Mouse (Mus musculus): ENCODE measurements around the gene Hist2h2aa2.
"Not testable (repeated sequence)": the region's sequence is repeated elsewhere in the genome, so short reads cannot be mapped to it uniquely, and the experiment has no call there.

Hist2h2aa2 gene

GRCm38 (mm10) chr3:96235836-96236235, 4.2 kb downstream of the Hist2h2aa2 start:
- DNase-seq: no peak

DNA sequence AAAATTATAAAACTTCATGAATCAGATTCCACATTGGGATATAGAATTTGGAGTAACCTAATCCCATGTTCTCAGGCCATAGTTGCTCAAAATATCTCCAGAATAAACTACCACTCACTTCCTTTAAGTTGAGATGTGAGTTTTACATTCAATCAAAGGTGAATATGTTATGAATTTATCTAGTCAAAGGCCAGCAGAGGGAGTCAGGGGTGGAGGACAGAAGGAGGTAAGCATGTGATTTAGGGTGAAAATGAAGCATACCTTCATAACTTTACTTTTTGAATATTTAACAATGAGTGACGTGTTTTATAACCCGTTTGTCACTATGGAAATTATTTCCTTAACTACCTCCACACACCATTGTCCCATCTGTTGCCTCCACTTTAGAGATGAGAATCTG, 5.2 kb downstream of the Hist2h2aa2 start:
- no peak for DNase-seq

DNA sequence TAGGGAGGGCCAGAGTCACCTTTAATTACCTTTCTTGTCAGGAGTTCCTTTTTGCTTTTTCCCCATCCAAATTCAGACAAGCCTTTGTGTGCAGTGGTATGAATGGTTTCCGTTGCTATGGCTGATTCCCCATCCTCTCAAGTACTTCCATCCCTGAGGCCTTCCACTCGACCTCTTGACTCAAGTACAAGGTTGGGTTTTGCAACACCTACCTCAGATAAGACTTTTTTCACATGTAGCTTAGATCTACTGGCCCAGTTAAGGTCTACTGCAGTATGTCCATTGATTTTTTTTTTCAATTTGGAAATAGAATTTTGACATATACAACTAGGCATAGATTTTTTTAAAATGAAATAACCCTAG, 8.3 kb downstream of the Hist2h2aa2 start:
- DNase-seq: no peak

GRCm38 (mm10) chr3:96230910-96231757, 8.9 kb downstream of the Hist2h2aa2 start:
- DNase-seq: no peak

DNA sequence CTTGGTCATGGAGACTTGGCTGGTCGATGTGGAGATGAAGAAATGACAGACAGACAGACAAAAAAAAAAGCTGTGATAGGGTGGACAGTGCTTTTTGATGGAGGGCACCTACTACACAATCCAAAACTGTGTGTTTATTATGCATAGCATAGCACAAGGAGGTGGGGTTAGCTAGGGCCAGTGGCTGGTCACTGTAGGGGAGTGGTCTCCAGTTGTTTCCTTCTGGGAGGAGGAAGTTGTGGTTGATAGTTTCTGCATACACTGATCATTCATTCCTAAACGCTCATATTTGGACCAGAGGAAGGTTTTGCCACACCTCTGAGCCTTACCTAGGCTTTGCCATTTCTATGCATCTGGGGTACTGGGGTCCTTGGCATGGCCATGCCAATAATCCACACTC, 9.7 kb downstream of the Hist2h2aa2 start:
- no peak for DNase-seq

DNA sequence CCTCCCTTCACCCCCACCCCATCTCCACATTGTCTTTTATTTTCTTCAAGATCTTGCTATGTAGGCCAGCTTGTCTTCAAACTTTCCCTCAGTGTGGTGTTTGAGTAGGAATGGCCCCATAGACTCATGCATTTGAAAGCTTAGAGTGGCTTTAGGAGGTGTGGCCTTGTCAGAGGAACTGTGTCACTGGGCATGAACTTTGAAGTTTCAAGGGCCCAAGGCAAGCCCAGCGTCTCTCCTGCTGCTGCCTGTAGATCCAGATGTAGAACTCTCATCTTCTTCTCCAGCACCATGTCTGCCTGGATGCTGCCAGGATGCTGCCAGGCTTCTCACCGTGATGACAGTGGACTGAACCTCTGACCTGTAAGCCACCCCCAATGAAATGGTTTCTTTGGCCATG, 11.2 kb downstream of the Hist2h2aa2 start:
- no peak for DNase-seq

GRCm38 (mm10) chr3:96226695-96227648, 13.1 kb downstream of the Hist2h2aa2 start:
- DNase-seq: peak; percentile 57

DNA sequence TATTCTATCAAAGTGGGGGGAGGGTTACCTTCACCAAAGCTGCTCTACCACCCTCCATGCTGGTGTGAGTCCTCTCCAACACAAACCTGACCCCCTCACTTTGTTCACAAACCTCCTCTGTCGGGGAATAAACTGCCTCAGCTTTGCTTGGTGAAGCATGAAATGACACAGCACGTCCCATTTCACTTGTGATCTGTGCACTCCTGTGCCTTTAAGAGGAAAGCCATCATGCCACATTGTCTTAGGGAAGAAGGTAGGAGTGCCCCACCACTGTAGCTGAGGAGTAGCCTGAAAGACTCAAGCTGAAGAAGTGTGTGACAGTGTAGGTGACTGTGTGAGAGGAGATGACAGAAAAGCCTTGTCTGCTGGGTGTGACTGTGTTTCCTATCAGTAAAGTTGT, 14.7 kb downstream of the Hist2h2aa2 start:
- no peak for DNase-seq

GRCm38 (mm10) chr3:96222774-96223173, 17.3 kb downstream of the Hist2h2aa2 start:
- no peak for DNase-seq

GRCm38 (mm10) chr3:96221640-96222038, 18.4 kb downstream of the Hist2h2aa2 start:
- DNase-seq: no peak

DNA sequence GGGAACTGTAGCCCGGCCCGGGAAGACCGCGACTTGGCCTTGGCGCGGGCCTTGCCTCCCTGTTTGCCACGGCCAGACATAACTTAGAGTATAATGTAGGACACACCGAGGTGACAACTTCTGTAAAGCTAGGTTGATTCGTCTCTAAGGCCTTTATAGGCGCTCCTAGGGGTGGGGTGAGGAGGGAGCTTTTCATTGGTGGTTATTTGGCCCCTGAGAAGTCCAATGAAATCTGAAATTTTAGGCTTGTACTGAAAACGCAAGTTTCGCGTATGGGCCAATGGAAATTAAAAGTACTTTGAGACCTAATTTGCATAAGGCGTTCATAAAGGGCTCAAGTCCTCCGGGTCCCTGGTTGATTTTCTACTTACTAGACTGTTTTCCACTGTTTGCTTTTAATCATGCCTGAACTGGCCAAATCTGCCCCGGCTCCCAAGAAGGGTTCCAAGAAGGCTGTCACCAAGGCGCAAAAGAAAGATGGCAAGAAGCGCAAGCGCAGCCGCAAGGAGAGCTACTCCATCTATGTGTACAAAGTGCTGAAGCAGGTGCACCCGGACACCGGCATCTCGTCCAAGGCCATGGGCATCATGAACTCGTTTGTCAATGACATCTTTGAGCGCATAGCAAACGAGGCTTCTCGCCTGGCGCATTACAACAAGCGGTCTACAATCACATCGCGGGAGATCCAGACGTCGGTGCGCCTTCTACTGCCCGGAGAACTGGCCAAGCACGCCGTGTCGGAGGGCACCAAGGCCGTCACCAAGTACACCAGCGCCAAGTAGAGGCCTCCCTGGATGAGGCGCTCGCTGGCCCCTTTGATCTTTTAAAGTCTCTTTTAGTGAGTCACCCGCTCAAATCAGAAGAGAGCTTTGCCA, 19.1 kb downstream of the Hist2h2aa2 start, which contains the start of the genes Hist2h2ac and Hist2h2be:
TSS of gene Hist2h2ac (minus strand) at position 116 of the 875 bp plus-strand sequence.
TSS of gene Hist2h2be (plus strand) at position 355 of the 875 bp plus-strand sequence.
- peak; percentile 93 for DNase-seq

GRCm38 (mm10) chr3:96220131-96220764, 19.8 kb downstream of the Hist2h2aa2 start:
- DNase-seq: not testable (repeated sequence)

DNA sequence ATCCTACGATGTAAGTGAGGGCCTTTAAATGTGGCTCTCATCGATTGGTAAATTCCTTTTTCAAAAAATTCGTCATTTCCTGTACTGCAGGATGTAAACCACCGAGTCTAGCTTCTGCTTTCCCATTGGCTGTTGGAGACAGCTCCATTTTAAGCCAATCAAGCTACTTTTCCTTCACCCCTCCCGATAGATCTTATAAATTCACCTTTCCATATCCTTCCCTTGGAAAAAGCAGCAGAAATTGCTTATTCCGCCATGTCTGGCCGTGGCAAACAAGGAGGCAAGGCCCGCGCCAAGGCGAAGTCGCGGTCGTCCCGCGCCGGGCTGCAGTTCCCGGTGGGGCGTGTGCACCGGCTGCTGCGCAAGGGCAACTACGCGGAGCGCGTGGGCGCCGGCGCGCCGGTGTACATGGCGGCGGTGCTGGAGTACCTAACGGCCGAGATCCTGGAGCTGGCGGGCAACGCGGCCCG, 20.4 kb downstream of the Hist2h2aa2 start, which contains the start of the genes Bola1 and Hist2h2ab:
TSS of gene Bola1 (minus strand) at position 49 of the 470 bp plus-strand sequence.
TSS of gene Hist2h2ab (plus strand) at position 205 of the 470 bp plus-strand sequence.
- peak; percentile 88 for DNase-seq

- no peak for DNase-seq
These were observed 20.9 kb downstream of the Hist2h2aa2 start for GRCm38 (mm10) chr3:96219191-96219641.

DNA sequence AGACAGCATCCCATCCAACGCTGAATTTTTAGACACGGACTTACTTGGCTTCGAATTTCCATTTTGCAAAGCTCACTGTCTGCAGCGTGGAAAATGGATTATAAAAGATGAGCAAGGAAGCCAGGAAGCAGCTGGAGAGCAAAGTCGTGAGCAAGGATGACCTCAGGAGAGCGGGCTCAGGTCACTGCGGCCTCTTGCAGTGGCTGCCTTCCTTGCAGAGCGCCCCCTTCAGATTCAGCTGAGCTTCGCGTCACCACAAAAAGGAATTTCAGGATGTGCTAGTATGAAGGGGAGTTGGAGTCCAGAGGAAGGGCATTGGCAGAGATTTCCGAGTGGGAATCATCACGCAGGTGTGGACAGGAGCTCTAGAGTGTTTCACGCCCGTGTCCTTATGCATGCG, 30.8 kb downstream of the Hist2h2aa2 start:
- no peak for DNase-seq

DNA sequence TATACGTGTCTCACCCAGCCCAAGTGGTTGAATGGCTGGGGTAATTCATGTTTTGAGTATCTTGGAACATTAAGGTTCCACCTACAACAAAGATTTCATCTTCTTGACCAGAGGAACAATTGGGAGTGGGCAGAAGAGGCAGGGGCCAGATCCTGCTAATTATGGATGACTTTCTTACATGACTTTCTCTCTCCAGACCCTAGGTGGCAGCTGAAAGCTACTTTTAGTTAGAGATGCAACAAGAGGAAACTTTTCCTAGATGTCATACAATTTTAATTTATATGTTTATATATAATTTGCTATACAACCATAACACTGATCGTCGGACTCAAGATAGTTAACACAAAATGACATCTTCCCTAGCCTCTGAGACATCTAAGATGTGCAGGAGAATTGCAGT, 32.3 kb downstream of the Hist2h2aa2 start:
- DNase-seq: no peak

DNA sequence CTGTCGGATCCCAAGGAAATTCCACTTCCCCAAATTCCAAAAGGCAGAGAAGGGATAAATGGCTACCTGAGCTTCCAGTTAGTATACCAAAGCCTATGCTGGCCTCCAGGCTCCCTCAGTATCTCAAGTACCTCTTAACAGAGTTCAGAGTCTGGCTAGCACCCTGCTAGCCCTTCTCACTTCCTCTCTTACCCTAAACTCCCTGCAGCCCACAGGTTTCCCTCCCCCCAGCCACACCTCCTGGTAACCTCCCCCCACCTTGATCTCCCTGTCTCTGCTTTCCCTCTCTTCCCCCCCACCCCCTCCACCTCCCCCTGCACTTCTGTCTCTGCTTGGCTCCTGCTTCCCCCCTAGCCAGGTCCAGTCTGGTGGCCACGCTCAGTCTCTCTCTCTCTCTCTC, 40.3 kb downstream of the Hist2h2aa2 start:
- DNase-seq: no peak

- DNase-seq: not testable (repeated sequence)
These were observed 41.4 kb downstream of the Hist2h2aa2 start for GRCm38 (mm10) chr3:96198601-96199251.

- DNase-seq: no peak
These were observed 41.9 kb downstream of the Hist2h2aa2 start for GRCm38 (mm10) chr3:96198181-96198580.

- peak; percentile 94 for DNase-seq
These were observed 42.8 kb downstream of the Hist2h2aa2 start for GRCm38 (mm10) chr3:96197129-96197749.

All from layer of hippocampus, adult 9-11 months (tissue).